Mouse (Mus musculus) midbrain, embryonic 16.5 days (tissue): ENCODE measurements at regions not wholly inside any gene's neighbourhood (a gene's known extent, or its start where the extent isn't known, plus 50 kb on each side); places are given as distances from the start of the nearest gene placed in this dataset.
A peak's percentile ranks its signal among the peaks of the same experiment; 100 is the strongest.

Source experiments
- ATAC-seq: fragments of 200-750 bp; cut with Nextera tagmentation; 2 replicates; pipeline ENCODE4 v1.8.0; 2017; ENCODE audit warnings: moderate TSS enrichment
- H3K27ac ChIP-seq: fragments of 300-500 bp; sonication (generic); 2 replicates; pipeline ENCODE4 v1.5.1; 2014; ENCODE audit warnings: mild to moderate bottlenecking, low read length, mixed read lengths
- H3K27me3 ChIP-seq: fragments of 300-500 bp; sonication (generic); 2 replicates; pipeline ENCODE4 v1.6.1; 2014; ENCODE audit warnings: low read depth, low read length, mixed read lengths; ENCODE audit not compliant: control insufficient read depth, insufficient read depth
- H3K36me3 ChIP-seq: fragments of 300-500 bp; sonication (generic); 2 replicates; pipeline ENCODE4 v1.6.1; 2014; ENCODE audit warnings: mild to moderate bottlenecking, low read length, moderate library complexity, mixed read lengths; ENCODE audit not compliant: control insufficient read depth, insufficient read depth
- H3K4me1 ChIP-seq: fragments of 300-500 bp; sonication (generic); 2 replicates; pipeline ENCODE4 v1.6.1; 2014; ENCODE audit warnings: mild to moderate bottlenecking, low read length, mixed read lengths; ENCODE audit not compliant: control insufficient read depth, insufficient read depth
- H3K4me2 ChIP-seq: fragments of 300-500 bp; sonication (generic); 2 replicates; pipeline ENCODE4 v1.6.1; 2014; ENCODE audit warnings: mild to moderate bottlenecking, low read length, mixed read lengths
- H3K4me3 ChIP-seq: fragments of 300-500 bp; sonication (generic); 2 replicates; pipeline ENCODE4 v1.5.1; 2014; ENCODE audit warnings: low read depth, mild to moderate bottlenecking, low read length, moderate library complexity, mixed read lengths
- H3K9ac ChIP-seq: fragments of 300-500 bp; sonication (generic); 2 replicates; pipeline ENCODE4 v1.6.1; 2014; ENCODE audit warnings: low read depth, low read length, mixed read lengths
- H3K9me3 ChIP-seq: fragments of 300-500 bp; sonication (generic); replicated peaks from 2 replicates; pipeline ENCODE4 v1.6.1; 2014; ENCODE audit warnings: mild to moderate bottlenecking, low read length, mixed read lengths; ENCODE audit not compliant: control insufficient read depth, poor library complexity, severe bottlenecking
- WGBS: fragments of 180-500 bp; shearing (Covaris S2); extraction: QIAGEN DNeasy Blood & Tissue Kit; methylation state at CpG from one replicate; pipeline ENCODE4 v1.1.7; 2014; 5-methylcytosine and 5-hydroxymethylcytosine counted together

GRCm38 (mm10) chr4:125316876-125317275 lies 173.6 kb upstream of the Grik3 start:
- H3K36me3 ChIP-seq = no peaks in the 10 kb centered on the region
- H3K4me2 ChIP-seq = no peak overlapping the region
- H3K27ac ChIP-seq = no peak overlapping the region
- H3K9me3 ChIP-seq = no peaks in the 10 kb centered on the region
- WGBS = 81% methylated on average over 3 of the region's 3 CpGs
- H3K9ac ChIP-seq = no peak overlapping the region
- H3K4me3 ChIP-seq = no peak overlapping the region
- H3K27me3 ChIP-seq = no peaks in the 10 kb centered on the region
- peaks cover 12% of the 10 kb centered on the region for H3K4me1 ChIP-seq
- ATAC-seq = no peak

- H3K27me3 ChIP-seq = no peaks in the 10 kb centered on the region
- no peak overlapping the region for H3K27ac ChIP-seq
- peaks cover 12% of the 10 kb centered on the region for H3K4me1 ChIP-seq
- ATAC-seq = peak; percentile 55; the same call in 1 of the 2 replicates
- no peaks in the 10 kb centered on the region for H3K9me3 ChIP-seq
- WGBS = 24% methylated on average over 6 of the region's 6 CpGs
- H3K36me3 ChIP-seq = no peaks in the 10 kb centered on the region
- H3K4me3 ChIP-seq = no peak overlapping the region
- H3K9ac ChIP-seq = no peak overlapping the region
- H3K4me2 ChIP-seq = no peak overlapping the region
Measured at GRCm38 (mm10) chr4:125315818-125316217, 174.7 kb upstream of the Grik3 start.

GRCm38 (mm10) chr4:125313892-125314291 lies 176.6 kb upstream of the Grik3 start:
- Histone ChIP-seq H3K4me3 (no peak overlapping the region), H3K27ac (no peak overlapping the region), H3K9ac (no peak overlapping the region), H3K36me3 (no peaks in the 10 kb centered on the region), H3K4me2 (no peak overlapping the region), H3K9me3 (no peaks in the 10 kb centered on the region), H3K4me1 (peaks cover 12% of the 10 kb centered on the region), H3K27me3 (no peaks in the 10 kb centered on the region)
- no peak for ATAC-seq
- 74% methylated on average over 3 of the region's 3 CpGs for WGBS

- Histone ChIP-seq H3K9me3 (no peaks in the 10 kb centered on the region), H3K4me3 (no peak overlapping the region), H3K4me2 (no peak overlapping the region), H3K36me3 (no peaks in the 10 kb centered on the region), H3K9ac (no peak overlapping the region), H3K4me1 (peaks cover 10% of the 10 kb centered on the region), H3K27ac (no peak overlapping the region), H3K27me3 (no peaks in the 10 kb centered on the region)
- WGBS = 4% methylated on average over 11 of the region's 11 CpGs
- ATAC-seq = no peak
Measured at GRCm38 (mm10) chr4:125313252-125313651, 177.2 kb upstream of the Grik3 start.

GRCm38 (mm10) chr4:125308171-125308570 lies 180.5 kb upstream of the Zc3h12a start:
- Histone ChIP-seq H3K27me3 (no peaks in the 10 kb centered on the region), H3K4me2 (no peak overlapping the region), H3K27ac (no peak overlapping the region), H3K9ac (no peak overlapping the region), H3K4me1 (peaks cover 7% of the 10 kb centered on the region; the same call in 1 of the 2 replicates), H3K4me3 (no peak overlapping the region), H3K36me3 (no peaks in the 10 kb centered on the region), H3K9me3 (no peaks in the 10 kb centered on the region)
- no peak for ATAC-seq
- 44% methylated on average over 8 of the region's 8 CpGs for WGBS

GRCm38 (mm10) chr4:125305766-125306165 lies 178.1 kb upstream of the Zc3h12a start:
- WGBS = 83% methylated on average over 6 of the region's 6 CpGs
- no peak overlapping the region for H3K27ac ChIP-seq
- no peaks in the 10 kb centered on the region for H3K9me3 ChIP-seq
- H3K9ac ChIP-seq = no peak overlapping the region
- ATAC-seq = no peak
- no peak overlapping the region for H3K4me3 ChIP-seq
- no peaks in the 10 kb centered on the region for H3K27me3 ChIP-seq
- H3K36me3 ChIP-seq = no peaks in the 10 kb centered on the region
- peaks cover 12% of the 10 kb centered on the region for H3K4me1 ChIP-seq
- H3K4me2 ChIP-seq = no peak overlapping the region

GRCm38 (mm10) chr4:125302660-125303059 lies 175.0 kb upstream of the Zc3h12a start:
- Histone ChIP-seq H3K27me3 (no peaks in the 10 kb centered on the region), H3K36me3 (no peaks in the 10 kb centered on the region), H3K9ac (no peak overlapping the region), H3K4me3 (no peak overlapping the region), H3K4me2 (no peak overlapping the region), H3K9me3 (no peaks in the 10 kb centered on the region), H3K27ac (no peak overlapping the region), H3K4me1 (peaks cover 11% of the 10 kb centered on the region)
- 68% methylated on average over 7 of the region's 7 CpGs for WGBS
- no peak for ATAC-seq

GRCm38 (mm10) chr4:125300503-125301457 lies 173.1 kb upstream of the Zc3h12a start:
- H3K27ac ChIP-seq = peak overlapping the region; percentile 44; the same call in 1 of the 2 replicates
- WGBS = 13% methylated on average over 33 of the region's 33 CpGs
- H3K4me1 ChIP-seq = peaks cover 11% of the 10 kb centered on the region
- H3K4me3 ChIP-seq = 0 out of 2 replicates have a peak overlapping the region, but pooled peaks have one; percentile 4
- no peaks in the 10 kb centered on the region for H3K36me3 ChIP-seq
- H3K27me3 ChIP-seq = no peaks in the 10 kb centered on the region
- no peaks in the 10 kb centered on the region for H3K9me3 ChIP-seq
- peak overlapping the region; percentile 39; the same call in 1 of the 2 replicates for H3K9ac ChIP-seq
- H3K4me2 ChIP-seq = peak overlapping the region; percentile 50
- ATAC-seq = no peak

- Histone ChIP-seq H3K9me3 (no peaks in the 10 kb centered on the region), H3K27me3 (no peaks in the 10 kb centered on the region), H3K9ac (no peak overlapping the region), H3K36me3 (no peaks in the 10 kb centered on the region), H3K4me1 (peaks cover 8% of the 10 kb centered on the region), H3K4me3 (no peak overlapping the region), H3K4me2 (no peak overlapping the region), H3K27ac (no peak overlapping the region)
- ATAC-seq = no peak
- WGBS = 88% methylated on average over 6 of the region's 6 CpGs
Measured at GRCm38 (mm10) chr4:125290761-125291160, 163.1 kb upstream of the Zc3h12a start.
